Mouse (Mus musculus): ENCODE results near the gene C4b. TPM values are rescaled to one million over a fixed set of nuclear protein-coding genes. Genes with fewer than 3 reads are reported as not detected.
"Not testable (repeated sequence)": the region's sequence is repeated elsewhere in the genome, so short reads cannot be mapped to it uniquely, and the experiment has no call there.

The C4b gene
- polyA plus RNA-seq, 1 experiment from 2014 or later: 1.1 TPM

GRCm38 (mm10) chr17:34737466-34737865 lies 6.2 kb downstream of the C4b start:
- whole genome bisulfite sequencing: 85% methylated on average over 5 of the region's 5 CpGs
- H3K36me3 ChIP-seq (ENCODE audit: control insufficient read depth, insufficient read depth, low read length); H3K27ac ChIP-seq (replicated peaks; ENCODE audit: low read depth, low read length); H3K4me2 ChIP-seq (ENCODE audit: low read depth, low read length); H3K9ac ChIP-seq (ENCODE audit: low read depth, low read length); H3K27me3 ChIP-seq (replicated peaks; ENCODE audit: control insufficient read depth, insufficient read depth, low read length); H3K4me1 ChIP-seq (ENCODE audit: control insufficient read depth, insufficient read depth, low read length); H3K9me3 ChIP-seq (ENCODE audit: control insufficient read depth, low read length); H3K4me3 ChIP-seq (ENCODE audit: low read depth, low read length); DNase-seq (ENCODE audit: low spot score); ATAC-seq (ENCODE audit: low read depth): not testable (repeated sequence)

DNA sequence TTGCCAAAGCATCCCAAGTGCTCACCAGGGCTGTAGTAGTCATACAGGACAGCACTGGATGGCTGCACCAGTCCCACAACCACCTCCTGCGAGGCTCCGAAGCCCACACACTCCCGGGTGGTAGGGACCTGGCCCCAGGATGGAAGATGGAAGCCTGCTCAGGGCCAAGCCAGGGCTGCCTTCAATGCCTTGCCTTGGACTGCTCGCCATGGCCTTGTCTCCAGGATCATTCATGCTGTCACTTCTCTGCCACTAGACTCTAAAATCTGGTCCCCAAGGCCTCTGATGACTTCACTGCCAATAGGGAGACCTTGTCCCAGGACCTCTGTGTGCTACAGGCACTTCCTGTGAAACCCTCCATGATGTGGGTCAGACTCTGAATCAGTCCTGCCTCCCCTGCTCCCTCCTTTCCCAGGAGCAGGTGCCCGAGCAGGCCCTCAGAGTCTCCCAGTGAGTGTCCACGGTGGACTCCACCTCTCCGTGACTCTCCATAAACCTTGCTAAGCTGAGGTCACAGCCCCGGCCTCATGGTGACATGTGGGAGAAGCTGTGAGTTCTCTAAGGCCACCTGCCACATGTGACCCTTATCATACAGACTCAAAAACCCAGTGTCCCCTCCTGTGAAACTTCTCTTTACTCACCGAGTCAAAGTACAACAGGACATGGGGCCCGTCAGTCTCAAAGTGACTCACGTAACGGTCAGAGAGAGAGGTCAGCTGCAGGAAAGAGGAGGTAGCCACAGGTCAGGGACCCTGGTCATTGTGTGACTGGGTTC lies 13.7 kb downstream of the C4b start:
- not testable (repeated sequence) for H3K9me3 ChIP-seq (ENCODE audit: control insufficient read depth, low read length); H3K4me2 ChIP-seq (ENCODE audit: low read depth, low read length); H3K9ac ChIP-seq (ENCODE audit: low read depth, low read length); H3K27ac ChIP-seq (replicated peaks; ENCODE audit: low read depth, low read length); DNase-seq (ENCODE audit: low spot score); H3K27me3 ChIP-seq (replicated peaks; ENCODE audit: control insufficient read depth, insufficient read depth, low read length); ATAC-seq (ENCODE audit: low read depth); H3K4me1 ChIP-seq (ENCODE audit: control insufficient read depth, insufficient read depth, low read length); H3K36me3 ChIP-seq (ENCODE audit: control insufficient read depth, insufficient read depth, low read length); H3K4me3 ChIP-seq (ENCODE audit: low read depth, low read length)
- WGBS: 68% methylated on average over 10 of the region's 12 CpGs

- not testable (repeated sequence) for H3K9me3 ChIP-seq (ENCODE audit: control insufficient read depth, low read length); H3K9ac ChIP-seq (ENCODE audit: low read depth, low read length); H3K4me1 ChIP-seq (ENCODE audit: control insufficient read depth, insufficient read depth, low read length); ATAC-seq (ENCODE audit: low read depth); DNase-seq (ENCODE audit: low spot score); H3K27me3 ChIP-seq (replicated peaks; ENCODE audit: control insufficient read depth, insufficient read depth, low read length); H3K36me3 ChIP-seq (ENCODE audit: control insufficient read depth, insufficient read depth, low read length); H3K4me2 ChIP-seq (ENCODE audit: low read depth, low read length); H3K27ac ChIP-seq (replicated peaks; ENCODE audit: low read depth, low read length); H3K4me3 ChIP-seq (ENCODE audit: low read depth, low read length)
- 68% methylated on average over 11 of the region's 11 CpGs for WGBS
These were observed 14.5 kb downstream of the C4b start for GRCm38 (mm10) chr17:34729155-34729554.

- H3K9me3 ChIP-seq (ENCODE audit: control insufficient read depth, low read length): peaks cover 2% of the 10 kb centered on the region; the same call in 1 of the 2 replicates
- no peak overlapping the region for H3K4me2 ChIP-seq (ENCODE audit: low read depth, low read length)
- H3K4me1 ChIP-seq (ENCODE audit: control insufficient read depth, insufficient read depth, low read length): no peaks in the 10 kb centered on the region
- H3K27ac ChIP-seq (replicated peaks; ENCODE audit: low read depth, low read length): no peak overlapping the region
- H3K9ac ChIP-seq (ENCODE audit: low read depth, low read length): no peak overlapping the region
- no peak for ATAC-seq (ENCODE audit: low read depth)
- H3K27me3 ChIP-seq (replicated peaks; ENCODE audit: control insufficient read depth, insufficient read depth, low read length): no peaks in the 10 kb centered on the region
- DNase-seq (ENCODE audit: low spot score): no peak
- no peaks in the 10 kb centered on the region for H3K36me3 ChIP-seq (ENCODE audit: control insufficient read depth, insufficient read depth, low read length)
- WGBS: 84% methylated on average over 2 of the region's 2 CpGs
- H3K4me3 ChIP-seq (ENCODE audit: low read depth, low read length): no peak overlapping the region
These were observed 15.8 kb downstream of the C4b start for GRCm38 (mm10) chr17:34727887-34728286.

DNA sequence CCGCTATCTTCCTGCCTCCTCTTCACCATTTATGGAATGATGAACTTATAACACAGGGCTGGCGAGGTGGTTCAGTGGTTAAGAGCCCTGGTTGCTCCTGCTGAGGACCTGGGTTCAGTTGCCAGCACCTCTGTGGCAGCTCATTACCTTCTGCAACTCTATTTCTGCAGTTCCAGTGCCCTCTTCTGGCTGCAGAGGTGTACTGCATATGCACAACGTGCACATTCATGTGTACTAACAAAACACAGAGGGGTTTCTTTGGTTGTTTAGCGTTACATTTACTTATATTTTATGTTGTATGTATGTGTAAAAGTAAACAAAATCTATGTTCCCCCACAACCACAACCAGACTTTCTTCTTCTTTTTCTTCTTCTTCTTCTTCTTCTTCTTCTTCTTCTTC lies 20.6 kb downstream of the C4b start:
- no peaks in the 10 kb centered on the region for H3K4me1 ChIP-seq (ENCODE audit: control insufficient read depth, insufficient read depth, low read length)
- H3K9ac ChIP-seq (ENCODE audit: low read depth, low read length): no peak overlapping the region
- peaks cover 4% of the 10 kb centered on the region; the same call in 1 of the 2 replicates for H3K9me3 ChIP-seq (ENCODE audit: control insufficient read depth, low read length)
- no peak for ATAC-seq (ENCODE audit: low read depth)
- no peak overlapping the region for H3K4me2 ChIP-seq (ENCODE audit: low read depth, low read length)
- DNase-seq (ENCODE audit: low spot score): no peak
- WGBS: 82% methylated on average over 4 of the region's 4 CpGs
- no peak overlapping the region for H3K4me3 ChIP-seq (ENCODE audit: low read depth, low read length)
- no peak overlapping the region for H3K27ac ChIP-seq (replicated peaks; ENCODE audit: low read depth, low read length)
- H3K36me3 ChIP-seq (ENCODE audit: control insufficient read depth, insufficient read depth, low read length): no peaks in the 10 kb centered on the region
- H3K27me3 ChIP-seq (replicated peaks; ENCODE audit: control insufficient read depth, insufficient read depth, low read length): no peaks in the 10 kb centered on the region

GRCm38 (mm10) chr17:34722238-34722637 lies 21.4 kb downstream of the C4b start:
- H3K9me3 ChIP-seq (ENCODE audit: control insufficient read depth, low read length); DNase-seq (ENCODE audit: low spot score); H3K4me1 ChIP-seq (ENCODE audit: control insufficient read depth, insufficient read depth, low read length); H3K36me3 ChIP-seq (ENCODE audit: control insufficient read depth, insufficient read depth, low read length); H3K27ac ChIP-seq (replicated peaks; ENCODE audit: low read depth, low read length); H3K27me3 ChIP-seq (replicated peaks; ENCODE audit: control insufficient read depth, insufficient read depth, low read length); H3K4me2 ChIP-seq (ENCODE audit: low read depth, low read length); ATAC-seq (ENCODE audit: low read depth); H3K9ac ChIP-seq (ENCODE audit: low read depth, low read length); H3K4me3 ChIP-seq (ENCODE audit: low read depth, low read length): not testable (repeated sequence)
- WGBS: 93% methylated on average over 3 of the region's 4 CpGs

DNA sequence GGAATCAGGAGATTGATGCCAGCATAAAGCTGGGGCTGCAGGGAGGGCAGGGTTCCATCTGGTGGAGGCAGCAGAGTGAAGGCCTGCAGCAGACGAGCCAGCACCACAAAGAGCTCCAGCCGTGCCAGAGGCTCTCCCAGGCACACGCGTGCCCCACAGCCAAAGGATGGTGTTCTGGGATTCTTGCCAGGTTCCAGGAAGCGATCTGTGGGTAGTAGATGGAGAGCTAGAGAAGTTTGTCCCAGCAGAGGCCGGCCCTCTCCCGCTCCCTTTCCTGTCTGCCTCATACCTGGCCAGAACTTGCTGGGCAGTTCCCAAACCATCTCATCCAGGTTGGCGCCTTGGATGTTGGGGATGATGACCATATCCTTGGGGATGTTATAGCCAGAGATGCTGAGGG lies 23.8 kb downstream of the C4b start:
- not testable (repeated sequence) for H3K27ac ChIP-seq (replicated peaks; ENCODE audit: low read depth, low read length); H3K4me2 ChIP-seq (ENCODE audit: low read depth, low read length); H3K4me3 ChIP-seq (ENCODE audit: low read depth, low read length); H3K4me1 ChIP-seq (ENCODE audit: control insufficient read depth, insufficient read depth, low read length); DNase-seq (ENCODE audit: low spot score); H3K36me3 ChIP-seq (ENCODE audit: control insufficient read depth, insufficient read depth, low read length); H3K27me3 ChIP-seq (replicated peaks; ENCODE audit: control insufficient read depth, insufficient read depth, low read length); H3K9me3 ChIP-seq (ENCODE audit: control insufficient read depth, low read length); H3K9ac ChIP-seq (ENCODE audit: low read depth, low read length); ATAC-seq (ENCODE audit: low read depth)
- WGBS: 67% methylated on average over 7 of the region's 8 CpGs

DNA sequence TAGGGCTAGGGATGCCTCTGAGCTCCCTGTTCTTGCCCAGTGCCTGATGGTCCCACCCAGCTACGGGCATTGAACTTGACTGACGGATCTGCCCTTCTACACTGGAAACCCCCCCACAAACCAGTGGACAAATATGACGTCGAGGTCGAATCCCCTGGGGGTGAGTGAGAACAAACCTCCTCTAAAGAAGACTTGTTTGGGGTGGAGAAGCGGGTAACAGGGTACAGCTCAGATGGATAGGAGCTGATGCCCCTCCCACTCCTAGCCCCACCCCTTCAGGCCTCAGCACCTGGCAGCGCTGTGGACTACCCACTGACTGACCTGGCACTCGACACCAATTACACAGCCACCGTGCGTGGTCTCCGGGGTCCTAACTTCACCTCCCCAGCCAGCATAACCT lies 26.3 kb downstream of the C4b start:
- no peaks in the 10 kb centered on the region for H3K4me1 ChIP-seq (ENCODE audit: control insufficient read depth, insufficient read depth, low read length)
- no peak overlapping the region for H3K4me2 ChIP-seq (ENCODE audit: low read depth, low read length)
- ATAC-seq (ENCODE audit: low read depth) (no peak), DNase-seq (ENCODE audit: low spot score) (no peak)
- 71% methylated on average over 9 of the region's 11 CpGs for WGBS
- H3K36me3 ChIP-seq (ENCODE audit: control insufficient read depth, insufficient read depth, low read length): no peaks in the 10 kb centered on the region
- no peak overlapping the region for H3K4me3 ChIP-seq (ENCODE audit: low read depth, low read length)
- H3K27ac ChIP-seq (replicated peaks; ENCODE audit: low read depth, low read length): no peak overlapping the region
- no peaks in the 10 kb centered on the region for H3K9me3 ChIP-seq (ENCODE audit: control insufficient read depth, low read length)
- H3K27me3 ChIP-seq (replicated peaks; ENCODE audit: control insufficient read depth, insufficient read depth, low read length): no peaks in the 10 kb centered on the region
- H3K9ac ChIP-seq (ENCODE audit: low read depth, low read length): no peak overlapping the region

DNA sequence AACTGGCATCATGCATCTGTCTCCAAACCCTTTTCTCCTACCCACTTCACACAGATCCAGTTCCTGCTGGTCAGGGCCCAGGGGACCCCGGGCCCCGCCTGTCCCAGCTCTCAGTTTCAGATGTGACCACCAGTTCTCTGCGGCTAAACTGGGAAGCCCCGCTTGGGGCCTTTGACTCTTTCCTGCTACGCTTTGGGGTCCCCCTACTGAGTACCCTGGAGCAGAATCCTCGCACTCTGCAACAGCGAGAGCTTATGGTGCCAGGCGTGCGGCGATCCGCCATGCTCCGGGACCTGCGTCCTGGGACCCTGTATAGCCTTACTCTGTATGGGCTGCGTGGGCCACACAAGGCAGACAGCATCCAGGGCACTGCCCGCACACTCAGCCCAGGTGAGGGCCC lies 27.4 kb downstream of the C4b start:
- no peak overlapping the region for H3K4me2 ChIP-seq (ENCODE audit: low read depth, low read length)
- no peaks in the 10 kb centered on the region for H3K36me3 ChIP-seq (ENCODE audit: control insufficient read depth, insufficient read depth, low read length)
- H3K9me3 ChIP-seq (ENCODE audit: control insufficient read depth, low read length): no peaks in the 10 kb centered on the region
- H3K4me3 ChIP-seq (ENCODE audit: low read depth, low read length): no peak overlapping the region
- WGBS: 81% methylated on average over 15 of the region's 15 CpGs
- H3K27me3 ChIP-seq (replicated peaks; ENCODE audit: control insufficient read depth, insufficient read depth, low read length): no peaks in the 10 kb centered on the region
- no peak overlapping the region for H3K27ac ChIP-seq (replicated peaks; ENCODE audit: low read depth, low read length)
- DNase-seq (ENCODE audit: low spot score) (no peak), ATAC-seq (ENCODE audit: low read depth) (no peak)
- H3K9ac ChIP-seq (ENCODE audit: low read depth, low read length): no peak overlapping the region
- H3K4me1 ChIP-seq (ENCODE audit: control insufficient read depth, insufficient read depth, low read length): no peaks in the 10 kb centered on the region
